Mouse (Mus musculus) midbrain, embryonic 14.5 days (tissue): ENCODE data around the gene Hps5. TPM values are rescaled to one million over a fixed set of nuclear protein-coding genes. Genes with fewer than 3 reads are reported as not detected.
"Not testable (repeated sequence)": the region's sequence is repeated elsewhere in the genome, so short reads cannot be mapped to it uniquely, and the experiment has no call there.

ENCODE experiments used
- ATAC-seq: fragments of 200-750 bp; cut with Nextera tagmentation; 2 replicates; pipeline ENCODE4 v1.8.0; 2017; ENCODE audit warnings: moderate number of reproducible peaks, moderate library complexity; ENCODE audit not compliant: low FRiP score, low TSS enrichment
- DNase-seq: peaks from one replicate; pipeline ENCODE4 v3.0.0-alpha.2; 2015
- H3K27ac ChIP-seq: fragments of 300-500 bp; sonication (generic); replicated peaks from 2 replicates; pipeline ENCODE4 v1.5.1; 2014; ENCODE audit warnings: mild to moderate bottlenecking, low read depth, low read length, moderate library complexity
- H3K27me3 ChIP-seq: fragments of 300-500 bp; sonication (generic); 2 replicates; pipeline ENCODE4 v1.6.1; 2014; ENCODE audit warnings: low read length, control low read depth, mixed read lengths; ENCODE audit not compliant: control insufficient read depth, insufficient read depth
- H3K36me3 ChIP-seq: fragments of 300-500 bp; sonication (generic); 2 replicates; pipeline ENCODE4 v1.6.1; 2014; ENCODE audit warnings: low read length, control low read depth; ENCODE audit not compliant: control insufficient read depth, insufficient read depth
- H3K4me1 ChIP-seq: fragments of 300-500 bp; sonication (generic); 2 replicates; pipeline ENCODE4 v1.6.1; 2014; ENCODE audit warnings: mild to moderate bottlenecking, antibody characterized with exemption, low read length, control low read depth; ENCODE audit not compliant: control insufficient read depth, insufficient read depth
- H3K4me2 ChIP-seq: fragments of 300-500 bp; sonication (generic); 2 replicates; pipeline ENCODE4 v1.6.1; 2014; ENCODE audit warnings: mild to moderate bottlenecking, low read length, moderate library complexity
- H3K4me3 ChIP-seq: fragments of 300-500 bp; sonication (generic); replicated peaks from 2 replicates; pipeline ENCODE4 v1.5.1; 2014; ENCODE audit warnings: low read depth, low read length
- H3K9ac ChIP-seq: fragments of 300-500 bp; sonication (generic); replicated peaks from 2 replicates; pipeline ENCODE4 v1.6.1; 2014; ENCODE audit warnings: mild to moderate bottlenecking, low read length, moderate library complexity
- H3K9me3 ChIP-seq: fragments of 300-500 bp; sonication (generic); 2 replicates; pipeline ENCODE4 v1.6.1; 2016; ENCODE audit warnings: low read length, control low read depth, mixed read lengths; ENCODE audit not compliant: control insufficient read depth
- WGBS: fragments of 180-500 bp; shearing (Covaris S2); extraction: QIAGEN DNeasy Blood & Tissue Kit; methylation state at CpG from one replicate; pipeline ENCODE4 v1.1.7; 2014; 5-methylcytosine and 5-hydroxymethylcytosine counted together
- polyA plus RNA-seq: library from polyadenylated mRNA; unstranded; fragments of >200 nt; fragmentation: Nextera tagmentation; extraction: Ambion mirVana; gene quantifications from 2 replicates; pipeline ENCODE4 v1.2.1, GENCODE M21; 2014

The Hps5 gene
- polyA plus RNA-seq, 1 experiment from 2014 or later, result 13.8 TPM

GRCm38 (mm10) chr7:46831693-46832092 is 35.8 kb upstream of the Hps5 start:
- Histone ChIP-seq H3K4me3 (no peak overlapping the region), H3K27me3 (no peaks in the 10 kb centered on the region), H3K4me1 (peaks cover 3% of the 10 kb centered on the region; the same call in 1 of the 2 replicates), H3K36me3 (no peaks in the 10 kb centered on the region), H3K9ac (no peak overlapping the region), H3K9me3 (no peaks in the 10 kb centered on the region), H3K27ac (no peak overlapping the region), H3K4me2 (no peak overlapping the region)
- no peak for ATAC-seq
- DNase-seq, result no peak
- 81% methylated on average over 8 of the region's 8 CpGs for WGBS

- Histone ChIP-seq H3K27me3 (no peaks in the 10 kb centered on the region), H3K9ac (no peak overlapping the region), H3K4me3 (no peak overlapping the region), H3K36me3 (no peaks in the 10 kb centered on the region), H3K4me2 (no peak overlapping the region), H3K27ac (no peak overlapping the region), H3K4me1 (peaks cover 3% of the 10 kb centered on the region; the same call in 1 of the 2 replicates), H3K9me3 (no peaks in the 10 kb centered on the region)
- ATAC-seq (no peak), DNase-seq (no peak)
- WGBS, result 61% methylated on average over 13 of the region's 13 CpGs
Measured at GRCm38 (mm10) chr7:46830799-46831590, 35.1 kb upstream of the Hps5 start.

- H3K27me3 ChIP-seq, result no peaks in the 10 kb centered on the region
- no peak overlapping the region for H3K4me2 ChIP-seq
- no peak overlapping the region for H3K27ac ChIP-seq
- DNase-seq (no peak), ATAC-seq (no peak)
- peaks cover under 1% of the 10 kb centered on the region; the same call in 1 of the 2 replicates for H3K4me1 ChIP-seq
- no peaks in the 10 kb centered on the region for H3K36me3 ChIP-seq
- no peak overlapping the region for H3K4me3 ChIP-seq
- 89% methylated on average over 12 of the region's 12 CpGs for WGBS
- H3K9me3 ChIP-seq, result no peaks in the 10 kb centered on the region
- H3K9ac ChIP-seq, result no peak overlapping the region
Measured at GRCm38 (mm10) chr7:46829911-46830310, 34.0 kb upstream of the Hps5 start.

GRCm38 (mm10) chr7:46827803-46828184 is 31.9 kb upstream of the Hps5 start:
- 93% methylated on average over 2 of the region's 2 CpGs for WGBS
- H3K9me3 ChIP-seq, result no peaks in the 10 kb centered on the region
- H3K27ac ChIP-seq, result no peak overlapping the region
- ATAC-seq (no peak), DNase-seq (no peak)
- H3K4me1 ChIP-seq, result no peaks in the 10 kb centered on the region
- no peak overlapping the region for H3K9ac ChIP-seq
- H3K36me3 ChIP-seq, result peaks cover 11% of the 10 kb centered on the region
- H3K4me2 ChIP-seq, result no peak overlapping the region
- H3K4me3 ChIP-seq, result no peak overlapping the region
- no peaks in the 10 kb centered on the region for H3K27me3 ChIP-seq

GRCm38 (mm10) chr7:46827046-46827802 is 31.4 kb upstream of the Hps5 start:
- WGBS, result 81% methylated on average over 20 of the region's 20 CpGs
- no peak for DNase-seq

GRCm38 (mm10) chr7:46820876-46821632 is 25.2 kb upstream of the Hps5 start:
- not testable (repeated sequence) for H3K27me3 ChIP-seq, H3K27ac ChIP-seq, H3K4me2 ChIP-seq, H3K4me3 ChIP-seq, DNase-seq, H3K4me1 ChIP-seq, H3K9ac ChIP-seq, ATAC-seq, H3K9me3 ChIP-seq
- H3K36me3 ChIP-seq, result peaks cover 63% of the 10 kb centered on the region
- WGBS, result 90% methylated on average over 15 of the region's 15 CpGs

More at GRCm38 (mm10) chr7:46827046-46827802, 31.4 kb upstream of the Hps5 start:
- peaks cover 16% of the 10 kb centered on the region for H3K36me3 ChIP-seq
- no peak overlapping the region for H3K9ac ChIP-seq
- no peak overlapping the region for H3K27ac ChIP-seq
- no peaks in the 10 kb centered on the region for H3K4me1 ChIP-seq
- H3K27me3 ChIP-seq, result no peaks in the 10 kb centered on the region
- no peak overlapping the region for H3K4me3 ChIP-seq
- no peaks in the 10 kb centered on the region for H3K9me3 ChIP-seq
- H3K4me2 ChIP-seq, result no peak overlapping the region
- no peak for ATAC-seq

GRCm38 (mm10) chr7:46814012-46814411 is 18.1 kb upstream of the Hps5 start:
- ATAC-seq (no peak), DNase-seq (no peak)
- Histone ChIP-seq H3K4me3 (no peak overlapping the region), H3K9ac (no peak overlapping the region), H3K9me3 (no peaks in the 10 kb centered on the region), H3K36me3 (peaks cover 87% of the 10 kb centered on the region), H3K4me1 (no peaks in the 10 kb centered on the region), H3K4me2 (no peak overlapping the region), H3K27me3 (no peaks in the 10 kb centered on the region), H3K27ac (no peak overlapping the region)
- WGBS, result 92% methylated on average over 4 of the region's 4 CpGs

- Histone ChIP-seq H3K27me3 (no peaks in the 10 kb centered on the region), H3K27ac (no peak overlapping the region), H3K9ac (no peak overlapping the region), H3K9me3 (no peaks in the 10 kb centered on the region), H3K4me3 (no peak overlapping the region), H3K4me2 (no peak overlapping the region), H3K4me1 (no peaks in the 10 kb centered on the region), H3K36me3 (peaks cover 82% of the 10 kb centered on the region)
- ATAC-seq, result no peak
- WGBS, result 97% methylated on average over 6 of the region's 6 CpGs
- DNase-seq, result no peak
Measured at GRCm38 (mm10) chr7:46810325-46810724, 14.5 kb upstream of the Hps5 start.
